Mouse (Mus musculus) A20 (cell line): ENCODE measurements around the gene Itgb4.
A peak's percentile ranks its signal among the peaks of the same experiment; 100 is the strongest.

Experiments used
- DNase-seq: peaks from one replicate; pipeline ENCODE4 v3.0.0-alpha.2; 2011; ENCODE audit warnings: low read depth, low spot score

The Itgb4 gene

DNA sequence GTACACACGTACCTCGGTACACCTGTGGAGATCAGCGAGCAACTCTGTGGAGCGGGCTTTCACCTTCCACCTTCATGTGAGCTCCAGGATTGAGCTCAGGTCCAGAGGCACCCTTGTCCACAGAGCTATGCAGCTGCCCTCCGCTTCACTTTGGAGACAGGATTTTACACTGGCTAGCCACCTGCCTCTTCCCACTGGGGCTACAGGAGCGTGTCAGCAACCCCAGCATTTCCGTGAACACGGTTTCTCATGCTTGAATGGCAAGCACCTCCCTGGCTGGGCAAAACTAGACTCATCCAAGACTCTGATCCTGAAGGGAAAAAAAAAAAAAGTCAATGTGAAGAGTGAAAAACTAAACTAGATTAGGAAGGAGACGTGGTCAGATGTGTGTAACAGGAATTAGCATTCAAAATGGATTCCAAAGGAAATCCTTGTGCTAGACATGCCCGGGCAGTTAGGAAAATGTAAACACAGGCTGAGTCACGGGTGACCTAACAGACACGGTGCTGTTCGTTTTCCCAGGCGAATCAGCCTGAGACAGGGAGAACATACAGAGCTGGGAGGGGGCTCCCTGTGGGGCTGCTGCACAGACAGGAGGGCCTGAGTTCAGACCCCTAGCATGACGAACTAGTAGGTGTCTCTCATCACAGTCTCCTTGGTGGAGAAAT is 4.4 kb upstream of the Itgb4 start:
- no peak for DNase-seq

DNA sequence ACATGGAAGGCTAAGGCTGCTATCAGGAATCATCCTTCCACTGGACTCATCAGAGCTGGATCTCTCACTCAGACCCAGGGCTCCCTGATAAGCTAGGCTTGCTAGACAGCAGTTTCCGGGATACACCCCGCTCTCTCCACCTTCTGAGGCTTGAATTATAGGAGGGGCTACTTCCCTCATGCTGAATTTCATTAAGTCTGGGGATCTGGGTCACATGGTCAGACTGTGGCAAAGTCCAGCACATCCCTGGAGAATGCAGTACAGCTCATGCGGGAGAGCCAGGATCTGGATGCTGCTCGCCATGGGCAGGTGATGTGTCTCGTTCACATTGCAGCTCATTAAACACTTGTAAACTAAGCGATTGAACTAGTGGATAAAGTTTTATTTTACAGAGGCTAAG is 3.5 kb upstream of the Itgb4 start:
- DNase-seq: no peak

- DNase-seq: no peak
Measured at GRCm38 (mm10) chr11:115975083-115975420, 543 bp downstream of the Itgb4 start.

DNA sequence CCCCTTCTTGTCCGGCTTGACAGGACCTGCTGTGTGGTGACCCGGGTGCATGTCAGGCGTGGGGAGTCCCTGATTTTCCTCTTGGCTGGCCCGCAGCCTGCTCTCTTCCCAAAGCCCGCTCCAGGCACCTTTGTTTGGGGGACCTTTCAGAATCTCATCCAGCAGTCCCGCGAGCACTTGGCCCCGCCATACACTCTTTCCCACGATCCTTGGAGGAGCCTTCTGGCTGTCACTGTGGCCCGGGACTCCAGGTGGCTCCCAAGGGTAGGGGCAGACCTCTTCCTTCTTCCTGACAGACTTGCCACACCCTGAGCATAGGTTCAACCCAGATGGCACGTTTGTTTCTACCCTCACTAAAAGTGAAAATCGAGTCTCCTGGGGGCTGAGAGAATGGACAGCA is 1.0 kb downstream of the Itgb4 start:
- no peak for DNase-seq

DNA sequence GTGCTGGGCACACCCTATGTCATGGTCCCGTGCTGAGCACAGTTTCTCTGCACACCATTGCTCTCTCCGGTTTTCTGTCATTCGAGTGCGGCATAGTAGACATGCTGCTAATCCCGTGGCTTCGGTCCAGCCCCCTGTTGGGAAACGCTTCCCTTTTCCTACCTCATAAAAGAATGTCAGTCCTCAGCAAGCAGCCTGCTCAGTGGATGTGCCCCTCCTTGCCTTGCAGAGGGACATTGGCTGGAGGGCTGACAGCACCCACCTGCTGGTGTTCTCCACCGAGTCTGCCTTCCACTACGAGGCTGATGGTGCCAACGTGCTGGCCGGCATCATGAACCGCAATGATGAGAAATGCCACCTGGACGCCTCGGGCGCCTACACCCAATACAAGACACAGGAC is 8.0 kb downstream of the Itgb4 start:
- no peak for DNase-seq

- no peak for DNase-seq
Measured at GRCm38 (mm10) chr11:115983291-115983690, 8.8 kb downstream of the Itgb4 start.

DNA sequence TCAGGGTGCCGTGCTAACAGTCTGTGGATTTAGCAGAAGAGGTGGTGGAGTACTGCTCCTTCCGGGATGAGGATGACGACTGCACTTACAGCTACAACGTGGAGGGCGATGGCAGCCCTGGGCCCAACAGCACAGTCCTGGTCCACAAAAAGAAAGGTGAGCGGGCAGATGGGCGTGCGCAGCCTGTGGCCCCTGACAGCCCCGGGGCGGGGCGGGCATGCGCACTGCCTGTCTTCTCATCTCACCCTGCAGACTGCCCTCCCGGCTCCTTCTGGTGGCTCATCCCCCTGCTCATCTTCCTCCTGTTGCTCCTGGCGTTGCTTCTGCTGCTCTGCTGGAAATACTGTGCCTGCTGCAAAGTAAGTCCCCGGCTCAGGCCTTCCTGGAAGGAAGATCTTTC is 15.2 kb downstream of the Itgb4 start:
- no peak for DNase-seq

- no peak for DNase-seq
Measured at GRCm38 (mm10) chr11:115992098-115992497, 17.6 kb downstream of the Itgb4 start.

DNA sequence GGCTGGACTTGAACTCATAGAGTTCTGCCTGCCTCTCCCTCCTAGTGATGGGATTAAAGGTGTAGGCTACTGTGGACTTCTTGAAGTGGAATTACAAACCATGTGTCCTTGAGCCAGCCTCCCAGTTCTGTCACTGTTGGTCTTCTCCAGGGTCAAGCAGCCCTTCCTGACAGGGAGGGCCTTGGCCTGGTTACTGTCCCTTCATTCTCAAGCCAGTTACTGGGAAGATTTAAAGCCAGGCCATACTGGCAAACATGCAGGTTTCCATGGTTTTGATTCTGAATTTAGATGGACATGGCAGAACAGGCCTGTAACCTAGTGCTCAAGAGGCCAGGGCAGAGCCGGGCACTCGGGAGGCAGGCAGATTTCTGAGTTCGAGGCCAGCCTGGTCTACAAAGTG is 20.7 kb downstream of the Itgb4 start:
- DNase-seq: no peak

GRCm38 (mm10) chr11:115997047-115997446 is 22.5 kb downstream of the Itgb4 start:
- DNase-seq: peak; percentile 65

DNA sequence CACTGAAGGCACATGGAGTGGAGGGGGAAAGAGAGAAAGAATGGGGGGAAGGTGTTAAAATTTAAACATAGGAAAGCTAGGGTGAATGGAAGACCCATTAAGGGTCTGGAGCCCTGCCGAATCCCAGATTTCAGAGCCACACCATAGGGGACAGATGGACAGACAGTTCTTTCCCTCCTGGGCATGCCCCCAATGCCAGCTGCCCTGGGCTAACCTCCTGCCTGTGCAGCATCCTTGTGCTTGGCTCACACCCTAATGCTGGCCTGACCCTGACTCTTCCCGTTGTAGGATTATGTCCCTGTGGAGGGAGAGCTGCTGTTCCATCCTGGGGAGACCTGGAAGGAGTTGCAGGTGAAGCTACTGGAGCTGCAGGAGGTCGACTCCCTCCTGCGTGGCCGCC is 23.2 kb downstream of the Itgb4 start:
- no peak for DNase-seq

DNA sequence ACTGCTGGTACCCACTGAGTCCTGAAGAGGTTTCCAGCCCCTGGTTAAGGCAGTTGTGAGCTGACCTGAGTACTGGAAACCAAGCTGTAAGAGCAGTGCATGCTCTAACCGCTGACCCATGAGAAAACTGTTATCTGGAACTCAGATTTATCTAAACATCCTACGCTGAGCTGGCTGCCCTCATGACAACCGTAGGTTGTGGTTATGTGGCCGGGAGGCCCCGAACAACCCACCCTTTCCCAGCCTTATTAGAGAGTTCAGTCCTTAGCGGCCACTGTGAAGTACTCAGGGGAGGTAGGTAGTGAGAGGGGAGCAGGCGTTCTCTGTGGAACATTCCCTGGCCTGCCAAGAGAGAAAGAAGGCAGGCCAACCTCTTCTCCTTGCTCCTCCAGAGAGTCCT is 24.5 kb downstream of the Itgb4 start:
- no peak for DNase-seq

DNA sequence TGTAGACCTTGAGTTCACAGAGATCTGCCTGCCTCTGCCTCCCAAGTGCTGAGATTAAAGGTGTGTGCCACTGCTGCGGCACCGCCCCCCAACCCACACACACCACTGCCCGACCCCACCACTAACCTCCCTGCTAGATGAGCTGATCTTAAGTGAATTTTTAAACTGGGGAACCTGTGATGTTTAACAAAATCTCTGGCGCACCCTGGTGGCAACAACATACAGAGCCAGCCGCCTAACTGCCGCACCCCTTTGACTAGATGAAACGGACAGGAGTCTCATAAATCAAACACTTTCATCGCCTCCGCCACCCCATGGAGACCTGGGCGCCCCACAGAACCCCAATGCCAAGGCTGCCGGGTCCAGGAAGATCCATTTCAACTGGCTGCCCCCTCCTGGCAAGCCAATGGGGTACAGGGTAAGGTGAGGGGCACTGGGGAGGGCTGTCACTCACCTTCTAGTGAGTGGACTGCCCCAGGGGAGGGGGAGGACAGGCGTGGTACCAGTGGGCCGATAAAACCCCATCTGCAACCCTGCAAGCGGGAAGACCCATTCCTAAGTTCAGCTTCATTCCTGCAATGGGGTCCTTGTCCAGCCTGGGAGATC is 25.1 kb downstream of the Itgb4 start:
- DNase-seq: peak; percentile 84

DNA sequence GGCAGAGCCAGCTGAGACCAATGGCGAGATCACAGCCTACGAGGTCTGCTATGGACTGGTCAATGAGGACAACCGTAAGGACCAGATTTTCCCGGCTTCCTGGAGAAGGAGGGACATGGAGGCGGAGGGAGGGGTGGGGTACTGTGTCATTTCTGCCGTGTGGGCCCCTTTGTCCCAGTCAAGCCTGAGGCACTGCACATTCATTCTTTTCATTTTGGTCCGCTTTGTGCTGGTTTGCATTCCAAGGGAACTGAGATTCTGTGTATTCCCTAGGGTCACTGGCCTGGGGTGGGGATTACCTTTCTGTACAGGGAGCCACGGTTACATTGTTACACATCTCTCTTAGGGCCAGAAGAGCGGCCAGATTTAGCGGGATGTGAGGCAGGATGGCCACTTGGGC is 26.1 kb downstream of the Itgb4 start:
- DNase-seq: no peak

DNA sequence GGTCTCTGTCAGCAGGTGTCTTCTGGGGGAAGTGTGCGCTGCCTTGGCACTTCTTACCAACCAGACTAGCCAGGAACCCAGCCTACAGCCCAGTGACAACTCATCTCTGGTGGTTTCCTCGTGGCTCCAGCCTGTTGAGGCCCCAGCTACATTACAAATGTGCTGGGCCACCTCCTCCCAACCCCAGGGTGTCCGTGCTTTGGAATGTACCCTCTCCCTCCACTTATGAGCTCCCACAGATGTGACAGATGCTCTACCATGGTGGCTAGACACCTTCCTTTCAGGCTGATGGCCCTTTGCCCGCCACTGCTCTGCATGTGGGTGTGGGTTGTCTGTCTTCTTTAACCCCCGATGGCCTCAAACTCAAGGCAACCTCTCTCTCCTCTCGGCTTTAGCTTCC is 27.2 kb downstream of the Itgb4 start:
- DNase-seq: no peak

- no peak for DNase-seq
Measured at GRCm38 (mm10) chr11:116002894-116003293, 28.4 kb downstream of the Itgb4 start.

DNA sequence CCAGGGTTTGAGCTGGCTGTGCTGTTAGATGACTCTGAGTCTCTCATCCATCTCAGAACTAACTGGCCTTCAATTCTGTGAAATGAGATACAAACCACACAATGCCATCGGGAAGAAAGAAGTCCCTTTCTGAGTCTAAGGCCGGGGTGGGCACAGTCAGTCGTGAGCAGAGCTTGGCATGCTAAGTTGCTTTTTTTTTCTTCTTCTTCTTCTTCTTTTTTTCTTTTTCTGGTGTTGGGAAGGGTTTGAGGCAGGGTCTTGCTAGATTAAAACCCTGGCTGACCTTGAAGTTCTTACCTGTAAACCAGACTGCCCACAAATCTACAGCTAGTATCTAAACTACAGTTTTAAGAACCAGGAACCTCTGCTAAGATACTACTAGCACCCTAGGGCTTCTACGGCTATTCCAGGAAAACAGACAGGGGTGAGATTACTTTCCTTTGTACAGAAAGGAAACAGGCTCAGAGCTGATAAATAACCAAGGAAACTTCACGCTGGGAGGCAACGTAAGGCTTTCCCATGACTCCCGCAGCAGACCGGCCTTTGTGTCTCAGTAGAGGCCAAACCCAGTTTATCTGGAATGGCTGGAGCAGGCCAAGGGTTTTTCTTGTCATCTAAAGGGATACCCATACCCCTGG is 29.8 kb downstream of the Itgb4 start:
- no peak for DNase-seq

GRCm38 (mm10) chr11:116004840-116005700 is 30.6 kb downstream of the Itgb4 start:
- peak; percentile 87 for DNase-seq

GRCm38 (mm10) chr11:116005701-116006419 is 31.4 kb downstream of the Itgb4 start:
- peak; percentile 41 for DNase-seq

- DNase-seq: no peak
Measured at GRCm38 (mm10) chr11:116007095-116007850, 32.8 kb downstream of the Itgb4 start.

GRCm38 (mm10) chr11:116008411-116008810 is 33.9 kb downstream of the Itgb4 start:
- DNase-seq: no peak
